ENCODE assay signal across 10 mouse cellular contexts in the genomic region with DNA sequence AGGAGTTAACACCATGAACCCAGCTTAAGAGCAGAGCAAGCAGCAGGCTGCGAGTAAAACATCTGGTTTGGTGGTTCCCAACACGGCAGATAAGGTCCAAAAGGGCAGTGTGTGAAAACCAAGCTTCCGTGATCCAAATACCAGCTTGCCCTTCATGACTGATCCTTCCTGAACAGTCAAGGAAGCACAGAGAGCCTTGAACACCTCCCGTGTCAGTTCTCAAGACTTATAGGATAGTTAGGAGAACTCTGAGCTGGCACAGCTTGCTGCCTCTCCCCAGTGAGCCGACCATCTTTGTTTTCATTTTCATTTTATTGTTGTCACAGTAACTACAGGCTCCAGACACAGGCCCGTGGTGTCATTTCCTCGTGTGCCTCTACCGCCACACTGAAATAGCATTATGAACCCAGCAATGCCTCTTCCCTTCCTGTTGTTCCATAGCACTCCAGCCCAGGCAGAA. TPM values are rescaled to one million over a fixed set of nuclear protein-coding genes. Genes with fewer than 3 reads are reported as not detected.
DNase-seq lines count a peak whose midpoint lies in the region; ATAC-seq and TF ChIP-seq lines count a peak whose summit lies in the region.
"Had no signal": no experiment of that assay in that cellular context is flagged by ENCODE, and none has a peak within 500 bp of the region (broad histone marks: within the 10 kb centered on the region; RNA-seq: fewer than 3 reads in every experiment).

No protein-coding gene starts in this region.

- intact Hi-C loops in gastrocnemius, adult 2 months (cut with DNase I): no loop called here
- intact Hi-C loops in left cerebral cortex, postnatal 36 days (cut with DNase I): no loop called here

- H3K27me3 ChIP-seq in heart, embryonic 16.5 days (ENCODE audit: control insufficient read depth, insufficient read depth, low read length): no peaks in the 10 kb centered on the region

- peak overlapping the region; percentile 52 for H3K4me2 ChIP-seq in heart, embryonic 16.5 days (ENCODE audit: low read depth, low read length)
- H3K4me2 ChIP-seq: hindbrain, embryonic 14.5 days had no signal

- peak; percentile 32 for DNase-seq in gastrocnemius, adult 2 months
- DNase-seq in gastrocnemius, postnatal 10 days: no peak
- no peak for DNase-seq in cerebellum, postnatal 14 days
- no peak for DNase-seq in Muller cell, postnatal 12 days (ENCODE audit: inconsistent ontology term)
- DNase-seq in left cerebral cortex, postnatal 36 days (ENCODE audit: low spot score in 2 of 2): no peak
- DNase-seq: cerebellum, adult 8-10 months had no signal

- H3K9ac ChIP-seq in heart, embryonic 16.5 days (ENCODE audit: low read length): peak overlapping the region; percentile 41
- H3K9ac ChIP-seq: hindbrain, embryonic 14.5 days had no signal

- peak overlapping the region; percentile 97 for H3K27ac ChIP-seq in gastrocnemius, adult 2 months
- H3K27ac ChIP-seq in heart, embryonic 16.5 days (ENCODE audit: low read length): peak overlapping the region; percentile 80
- H3K27ac ChIP-seq: hindbrain, embryonic 14.5 days had no signal

- ATAC-seq in CD4-positive, CD25-positive, alpha-beta regulatory T cell, adult 4 months: peak; percentile 83
- no peak for ATAC-seq in heart, embryonic 16.5 days (replicated peaks; ENCODE audit: extremely low read depth, insufficient read depth, low FRiP score)
- ATAC-seq in megakaryocyte, adult 5-6 weeks (ENCODE audit: poor library complexity, severe bottlenecking): peak; percentile 77

- peaks cover 75% of the 10 kb centered on the region for H3K4me1 ChIP-seq in heart, embryonic 16.5 days (ENCODE audit: control insufficient read depth, insufficient read depth, low read length)

- peak overlapping the region; percentile 84 for H3K4me3 ChIP-seq in gastrocnemius, adult 2 months
- peak overlapping the region; percentile 34 for H3K4me3 ChIP-seq in heart, embryonic 16.5 days (ENCODE audit: low read length)

- TF ChIP-seq CTCF in gastrocnemius, adult 2 months (IDR thresholded peaks at IDR 0.05): no peak

- no peaks in the 10 kb centered on the region for H3K9me3 ChIP-seq in heart, embryonic 16.5 days (replicated peaks; ENCODE audit: control insufficient read depth, low read length)

- 29% methylated on average over 8 of the region's 8 CpGs for WGBS in heart, embryonic 16.5 days

- no peaks in the 10 kb centered on the region for H3K36me3 ChIP-seq in heart, embryonic 16.5 days (ENCODE audit: control insufficient read depth, insufficient read depth)

RNA-seq across cellular contexts. Expression of a gene that starts 42.0 kb away (rescaled TPM):
- 100 to 1,000 TPM in 1 of 2 experiments, 10 to 100 TPM in 1; 93.6 to 119 TPM for total RNA-seq in gastrocnemius, adult 2 months (2021)
- total RNA-seq in gastrocnemius, postnatal 10 days (2021): 10 to 100 TPM; 69.5 to 75.8 TPM
- polyA plus RNA-seq in CD4-positive, CD25-positive, alpha-beta regulatory T cell, adult 4 months (2017; shearing (Covaris generic)): 1 to 10 TPM in 1 of 2 experiments, under 1 TPM in 1; 0.29 to 1.6 TPM
- 32.1 and 37.9 TPM in 2 replicates for polyA plus RNA-seq in heart, embryonic 16.5 days (2015; fragmentation: Nextera tagmentation; extraction: Ambion mirVana)
- total RNA-seq in megakaryocyte, adult 5-6 weeks (2015): 0.07 TPM in 1 of 2 replicates, not detected in the other
- total RNA-seq in megakaryocyte, adult 5-6 weeks (2017): 0.11 and 0.94 TPM in 2 replicates
- total RNA-seq in left cerebral cortex, postnatal 36 days (2021): 10 to 100 TPM; 14.9 to 20.7 TPM

Comparison
In these comparisons a context has a peak if more than half of its experiments do, and no peak if none do; other contexts are left out.
1. RNA of a gene that starts 42.0 kb away (total RNA-seq): 93.6 to 119 TPM in gastrocnemius, adult 2 months, 69.5 to 75.8 TPM in gastrocnemius, postnatal 10 days and 14.9 to 20.7 TPM in left cerebral cortex, postnatal 36 days; 0.07 to 0.94 TPM in megakaryocyte, adult 5-6 weeks; every median in the first group is over 4 times any median in the second.